Mouse (Mus musculus): Measurements from ENCODE around the gene Tusc2.

DNA sequence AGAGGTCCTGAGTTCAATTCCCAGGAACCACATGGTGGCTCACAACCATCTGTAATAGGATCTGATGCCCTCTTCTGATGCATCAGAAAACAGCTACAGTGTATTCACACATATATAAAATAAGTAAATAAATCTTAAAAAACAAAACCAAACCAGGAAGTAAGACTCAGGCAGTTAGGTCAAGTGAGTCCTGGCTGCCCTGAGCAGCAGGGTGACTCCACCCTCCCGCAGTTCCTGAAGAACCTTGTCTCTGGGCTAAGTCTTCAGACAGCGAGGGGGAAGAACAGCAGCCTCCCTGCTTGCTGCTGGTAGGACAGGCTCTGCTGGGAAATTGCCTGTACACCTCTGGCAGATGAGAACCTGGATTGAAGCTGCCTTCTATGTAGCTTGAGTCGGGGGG, 6.7 kb upstream of the Tusc2 start:
- TF ChIP-seq CTCF (conservative IDR thresholded peaks at IDR 0.05; ENCODE audit: insufficient read depth, insufficient read length, low read depth, low read length): no peak
- TF ChIP-seq POLR2A (IDR thresholded peaks at IDR 0.05; ENCODE audit: low read depth, low read length): no peak

Data from kidney, adult 2 months (tissue).